In the genomic region with DNA sequence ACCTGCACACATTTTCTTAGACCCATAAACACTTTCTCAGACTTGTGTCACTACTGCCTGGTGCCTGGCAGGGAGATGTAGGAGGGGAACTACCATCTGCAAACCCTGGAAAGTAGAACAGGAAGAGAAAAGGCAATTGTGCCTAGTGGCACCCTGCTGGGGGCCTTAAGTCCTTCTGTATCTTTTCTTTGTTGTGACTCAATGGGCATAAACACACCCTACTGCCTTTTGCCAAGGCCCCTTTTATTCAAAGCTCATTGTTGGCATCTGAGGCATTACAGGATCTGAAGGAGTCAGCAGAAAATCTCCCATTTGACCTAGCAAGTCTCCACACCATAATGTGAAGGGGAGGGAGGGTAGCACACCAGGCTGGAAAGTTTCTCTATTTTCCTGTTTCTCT, we compare ENCODE assay signal across 14 mouse cellular contexts.
DNase-seq lines count a peak whose midpoint lies in the region; ATAC-seq lines count a peak whose summit lies in the region.
"Had no signal": no experiment of that assay in that cellular context is flagged by ENCODE, and none has a peak within 500 bp of the region (broad histone marks: within the 10 kb centered on the region; RNA-seq: fewer than 3 reads in every experiment).

No protein-coding gene starts in this region.

- peak; percentile 69 for ATAC-seq in neural tube, embryonic 11.5 days (ENCODE audit: insufficient read depth, low FRiP score, low TSS enrichment)
- no peak for ATAC-seq in neural tube, embryonic 15.5 days (ENCODE audit: low FRiP score)
- no peak for ATAC-seq in intestine, embryonic 16.5 days

- no peak overlapping the region for H3K9ac ChIP-seq in neural tube, embryonic 11.5 days (ENCODE audit: low read length)
- H3K9ac ChIP-seq in neural tube, embryonic 15.5 days (replicated peaks): no peak overlapping the region
- H3K9ac ChIP-seq in intestine, embryonic 16.5 days (ENCODE audit: low read depth, low read length): no peak overlapping the region
- H3K9ac ChIP-seq: heart, embryonic 12.5 days; lung, embryonic 15.5 days had no signal

- no peaks in the 10 kb centered on the region for H3K9me3 ChIP-seq in neural tube, embryonic 11.5 days (ENCODE audit: control insufficient read depth, low read length)
- H3K9me3 ChIP-seq in neural tube, embryonic 15.5 days (replicated peaks): no peaks in the 10 kb centered on the region
- H3K9me3 ChIP-seq in midbrain, embryonic 10.5 days (replicated peaks): no peaks in the 10 kb centered on the region
- H3K9me3 ChIP-seq in intestine, embryonic 16.5 days (ENCODE audit: control insufficient read depth, low read length): no peaks in the 10 kb centered on the region
- H3K9me3 ChIP-seq: heart, embryonic 12.5 days; lung, embryonic 15.5 days had no signal

- no peaks in the 10 kb centered on the region for H3K36me3 ChIP-seq in neural tube, embryonic 11.5 days (ENCODE audit: control insufficient read depth, insufficient read depth, low read length)
- no peaks in the 10 kb centered on the region for H3K36me3 ChIP-seq in neural tube, embryonic 15.5 days
- H3K36me3 ChIP-seq in midbrain, embryonic 10.5 days: no peaks in the 10 kb centered on the region
- no peaks in the 10 kb centered on the region for H3K36me3 ChIP-seq in intestine, embryonic 16.5 days (ENCODE audit: control insufficient read depth, insufficient read depth, low read length)
- H3K36me3 ChIP-seq: heart, embryonic 12.5 days; lung, embryonic 15.5 days had no signal

- H3K4me2 ChIP-seq in neural tube, embryonic 11.5 days (ENCODE audit: low read depth): no peak overlapping the region
- H3K4me2 ChIP-seq in neural tube, embryonic 15.5 days: no peak overlapping the region
- no peak overlapping the region for H3K4me2 ChIP-seq in intestine, embryonic 16.5 days (ENCODE audit: low read depth, low read length)
- H3K4me2 ChIP-seq: heart, embryonic 12.5 days; lung, embryonic 15.5 days had no signal

- no peak overlapping the region for H3K27ac ChIP-seq in neural tube, embryonic 11.5 days (ENCODE audit: low read depth, low read length)
- no peak overlapping the region for H3K27ac ChIP-seq in neural tube, embryonic 15.5 days (replicated peaks)
- H3K27ac ChIP-seq in midbrain, embryonic 10.5 days (replicated peaks): no peak overlapping the region; the same call in 1 of the 2 replicates
- no peak overlapping the region for H3K27ac ChIP-seq in intestine, embryonic 16.5 days (ENCODE audit: low read length)
- H3K27ac ChIP-seq: layer of hippocampus, adult 2 months; lung, embryonic 15.5 days had no signal

- H3K4me3 ChIP-seq in neural tube, embryonic 11.5 days (ENCODE audit: low read depth, low read length): no peak overlapping the region
- H3K4me3 ChIP-seq in neural tube, embryonic 15.5 days (replicated peaks): no peak overlapping the region
- H3K4me3 ChIP-seq in midbrain, embryonic 10.5 days: no peak overlapping the region
- H3K4me3 ChIP-seq in intestine, embryonic 16.5 days (ENCODE audit: low read length): no peak overlapping the region
- H3K4me3 ChIP-seq: heart, embryonic 12.5 days; layer of hippocampus, adult 2 months; lung, embryonic 15.5 days had no signal

- H3K27me3 ChIP-seq in neural tube, embryonic 11.5 days (ENCODE audit: control insufficient read depth, insufficient read depth, low read length): no peaks in the 10 kb centered on the region
- no peaks in the 10 kb centered on the region for H3K27me3 ChIP-seq in neural tube, embryonic 15.5 days (replicated peaks)
- H3K27me3 ChIP-seq in midbrain, embryonic 10.5 days (ENCODE audit: low read depth, poor library complexity, severe bottlenecking): no peaks in the 10 kb centered on the region
- H3K27me3 ChIP-seq in intestine, embryonic 16.5 days (replicated peaks; ENCODE audit: control insufficient read depth, insufficient read depth, low read length): no peaks in the 10 kb centered on the region
- H3K27me3 ChIP-seq: heart, embryonic 12.5 days; lung, embryonic 15.5 days had no signal

- DNase-seq in neural tube, embryonic 11.5 days (ENCODE audit: low spot score): peak; percentile 28
- peak; percentile 36 for DNase-seq in embryo, embryonic 10.5 days (ENCODE audit: low spot score)
- DNase-seq in midbrain, embryonic 10.5 days (ENCODE audit: low spot score): peak; percentile 44
- peak; percentile 75 for DNase-seq in retina, postnatal 1 day
- no peak for DNase-seq in lung, postnatal 10 days
- DNase-seq in kidney, adult 11 months: no peak
- DNase-seq: cerebellum, postnatal 14 days; gastrocnemius, postnatal 25 days; right cerebral cortex, postnatal 14 days had no signal

- no peaks in the 10 kb centered on the region; the same call in 1 of the 2 replicates for H3K4me1 ChIP-seq in neural tube, embryonic 11.5 days (ENCODE audit: control insufficient read depth, insufficient read depth, low read length)
- no peaks in the 10 kb centered on the region for H3K4me1 ChIP-seq in neural tube, embryonic 15.5 days
- H3K4me1 ChIP-seq in midbrain, embryonic 10.5 days: peaks cover 37% of the 10 kb centered on the region
- no peaks in the 10 kb centered on the region for H3K4me1 ChIP-seq in intestine, embryonic 16.5 days (ENCODE audit: control insufficient read depth, insufficient read depth, low read length)
- H3K4me1 ChIP-seq: heart, embryonic 12.5 days; lung, embryonic 15.5 days had no signal

Comparison
In these comparisons a context has a peak if more than half of its experiments do, and no peak if none do; other contexts are left out.
1. DNase-seq: peak in neural tube, embryonic 11.5 days (single experiment), embryo, embryonic 10.5 days (single experiment), midbrain, embryonic 10.5 days (single experiment) and retina, postnatal 1 day (single experiment); none in lung, postnatal 10 days (single experiment) and kidney, adult 11 months (single experiment).